Mouse (Mus musculus) stomach, postnatal 0 days (tissue): ENCODE measurements around the gene Ola1.

ENCODE experiments used
- CTCF ChIP-seq: IDR thresholded peaks from 2 replicates; pipeline ENCODE4 v1.5.1; 2016; ENCODE audit warnings: antibody characterized with exemption, low read depth, mild to moderate bottlenecking, moderate library complexity
- EP300 ChIP-seq: optimal IDR thresholded peaks from 2 replicates; pipeline ENCODE3; 2016; ENCODE audit warnings: antibody characterized with exemption

- TF ChIP-seq CTCF (peak; percentile 54), EP300 (no peak)
These were observed 122.2 kb downstream of the Ola1 start for GRCm38 (mm10) chr2:73096491-73096890.
